26 mouse cellular contexts compared by ENCODE assay signal in genomic region chr2:167793916-167794315, GRCm38 (mm10).
"Had no signal": no experiment of that assay in that cellular context is flagged by ENCODE, and none has a peak within 500 bp of the region (broad histone marks: within the 10 kb centered on the region; RNA-seq: fewer than 3 reads in every experiment).

No protein-coding gene starts in this region.

- H3K9me3 ChIP-seq: heart, embryonic 10.5 days; heart, embryonic 12.5 days; hindbrain, embryonic 10.5 days; hindbrain, embryonic 12.5 days; kidney, embryonic 15.5 days; limb, embryonic 10.5 days; limb, embryonic 12.5 days; liver, embryonic 13.5 days had no signal

- H3K27me3 ChIP-seq: heart, embryonic 12.5 days; kidney, embryonic 15.5 days; limb, embryonic 12.5 days; liver, embryonic 13.5 days had no signal

- H3K27ac ChIP-seq: heart, embryonic 10.5 days; hindbrain, embryonic 10.5 days; hindbrain, embryonic 12.5 days; hindbrain, embryonic 14.5 days; kidney, embryonic 15.5 days; kidney, postnatal 0 days; left cerebral cortex, adult 2 months; limb, embryonic 10.5 days; limb, embryonic 12.5 days; liver, embryonic 13.5 days had no signal

- H3K4me2 ChIP-seq: heart, embryonic 12.5 days; hindbrain, embryonic 12.5 days; hindbrain, embryonic 14.5 days; kidney, embryonic 15.5 days; limb, embryonic 12.5 days; liver, embryonic 11.5 days; liver, embryonic 13.5 days had no signal

- ATAC-seq: hindbrain, embryonic 16.5 days; intestine, embryonic 16.5 days had no signal

- H3K4me3 ChIP-seq: gastrocnemius, adult 2 months; heart, embryonic 10.5 days; heart, embryonic 12.5 days; hindbrain, embryonic 10.5 days; hindbrain, embryonic 12.5 days; kidney, embryonic 15.5 days; left cerebral cortex, adult 2 months; limb, embryonic 10.5 days; limb, embryonic 12.5 days; liver, embryonic 13.5 days had no signal

- H3K4me1 ChIP-seq: hindbrain, embryonic 12.5 days had no signal

- DNase-seq: gastrocnemius, postnatal 10 days; heart, adult 18-20 months; heart, postnatal 10 days; heart, postnatal 4 days; kidney, adult 11 months; kidney, adult 2 months; kidney, adult 9 months; kidney, postnatal 14 days; kidney, postnatal 36 days; layer of hippocampus, adult 9-11 months; liver; liver, embryonic 13.5 days had no signal

- H3K36me3 ChIP-seq: heart, embryonic 10.5 days; heart, embryonic 12.5 days; hindbrain, embryonic 10.5 days; hindbrain, embryonic 12.5 days; kidney, embryonic 15.5 days; limb, embryonic 10.5 days; limb, embryonic 12.5 days; liver, embryonic 13.5 days had no signal
